Comparison of ENCODE assay signal across 30 mouse cellular contexts in genomic region chr11:109252483-109252882, GRCm38 (mm10). TPM values are rescaled to one million over a fixed set of nuclear protein-coding genes. Genes with fewer than 3 reads are reported as not detected.
DNase-seq lines count a peak whose midpoint lies in the region; ATAC-seq and TF ChIP-seq lines count a peak whose summit lies in the region.
"Had no signal": no experiment of that assay in that cellular context is flagged by ENCODE, and none has a peak within 500 bp of the region (broad histone marks: within the 10 kb centered on the region; RNA-seq: fewer than 3 reads in every experiment).

No protein-coding gene starts in this region.

- DNase-seq in embryo, embryonic 11 days = peak; percentile 25
- no peak for DNase-seq in embryo, embryonic 10.5 days (ENCODE audit: low spot score)
- peak; percentile 58 for DNase-seq in kidney, postnatal 0 days (ENCODE audit: low spot score)
- DNase-seq in kidney, adult 8-10 months = no peak
- peak; percentile 52 for DNase-seq in forelimb bud, embryonic 11.5 days (ENCODE audit: low read depth, low spot score)
- peak; percentile 31 for DNase-seq in limb, embryonic 11.5 days (ENCODE audit: low spot score)
- no peak for DNase-seq in adrenal gland, adult 2 months
- no peak for DNase-seq in retina, embryonic 14.5 days (ENCODE audit: low spot score)
- DNase-seq: adrenal gland, adult 8-10 months; adrenal gland, postnatal 25 days; cerebellum, adult 11-12 months; cerebellum, adult 8-10 months; cerebellum, postnatal 10 days; cerebellum, postnatal 36 days; forebrain, postnatal 0 days; gastrocnemius, postnatal 25 days; heart, adult 18-20 months; heart, postnatal 10 days; heart, postnatal 36 days had no signal

- no peak for TF ChIP-seq CTCF in kidney, postnatal 0 days (IDR thresholded peaks at IDR 0.05; ENCODE audit: low read depth)

- H3K27ac ChIP-seq in kidney, postnatal 0 days = no peak overlapping the region
- H3K27ac ChIP-seq in limb, embryonic 11.5 days (replicated peaks; ENCODE audit: low read depth, low read length) = no peak overlapping the region
- H3K27ac ChIP-seq: forebrain, embryonic 10.5 days; forebrain, embryonic 13.5 days; heart, embryonic 15.5 days; hindbrain, embryonic 10.5 days; hindbrain, embryonic 13.5 days had no signal

- no peak overlapping the region for H3K4me3 ChIP-seq in kidney, postnatal 0 days (replicated peaks; ENCODE audit: low read depth, low read length)
- H3K4me3 ChIP-seq in limb, embryonic 11.5 days (ENCODE audit: low read depth, low read length) = no peak overlapping the region
- H3K4me3 ChIP-seq: forebrain, embryonic 10.5 days; forebrain, embryonic 13.5 days; heart, embryonic 12.5 days; heart, embryonic 15.5 days; hindbrain, embryonic 10.5 days; hindbrain, embryonic 13.5 days had no signal

- 15% methylated on average over 5 of the region's 5 CpGs for WGBS in kidney, postnatal 0 days
- 21% methylated on average over 5 of the region's 5 CpGs for WGBS in limb, embryonic 11.5 days

- H3K9me3 ChIP-seq in kidney, postnatal 0 days (replicated peaks; ENCODE audit: low read length) = no peaks in the 10 kb centered on the region
- H3K9me3 ChIP-seq in limb, embryonic 11.5 days (ENCODE audit: control insufficient read depth, low read length) = no peaks in the 10 kb centered on the region
- H3K9me3 ChIP-seq: forebrain, embryonic 10.5 days; forebrain, embryonic 13.5 days; heart, embryonic 12.5 days; heart, embryonic 15.5 days; hindbrain, embryonic 10.5 days; hindbrain, embryonic 13.5 days had no signal

- H3K36me3 ChIP-seq in kidney, postnatal 0 days (ENCODE audit: insufficient read depth, low read length) = no peaks in the 10 kb centered on the region
- H3K36me3 ChIP-seq in limb, embryonic 11.5 days (ENCODE audit: control insufficient read depth, insufficient read depth, low read length) = no peaks in the 10 kb centered on the region
- H3K36me3 ChIP-seq: forebrain, embryonic 10.5 days; heart, embryonic 12.5 days; heart, embryonic 15.5 days; hindbrain, embryonic 10.5 days had no signal

- no peak overlapping the region for H3K4me2 ChIP-seq in kidney, postnatal 0 days (ENCODE audit: low read length)
- H3K4me2 ChIP-seq in limb, embryonic 11.5 days (ENCODE audit: low read depth, severe bottlenecking) = no peak overlapping the region
- H3K4me2 ChIP-seq: forebrain, embryonic 13.5 days; heart, embryonic 12.5 days; heart, embryonic 15.5 days; hindbrain, embryonic 13.5 days had no signal

- ATAC-seq in kidney, postnatal 0 days (replicated peaks; ENCODE audit: low FRiP score, low read depth) = no peak
- ATAC-seq in limb, embryonic 11.5 days (ENCODE audit: insufficient number of reproducible peaks, low FRiP score, low TSS enrichment, low read depth) = no peak
- ATAC-seq: CD4-positive, CD25-positive, alpha-beta regulatory T cell, adult 4 months; forebrain, embryonic 13.5 days; forebrain, postnatal 0 days; hindbrain, embryonic 16.5 days; inflammation-experienced regulatory T-cells, adult 6 months had no signal

- no peak overlapping the region for H3K9ac ChIP-seq in kidney, postnatal 0 days (ENCODE audit: low read depth, low read length)
- no peak overlapping the region for H3K9ac ChIP-seq in limb, embryonic 11.5 days (ENCODE audit: low read length)
- H3K9ac ChIP-seq: forebrain, embryonic 13.5 days; forebrain, postnatal 0 days; heart, embryonic 12.5 days; heart, embryonic 15.5 days; hindbrain, embryonic 13.5 days had no signal

- no peaks in the 10 kb centered on the region for H3K27me3 ChIP-seq in kidney, postnatal 0 days (ENCODE audit: insufficient read depth, low read length)
- no peaks in the 10 kb centered on the region for H3K27me3 ChIP-seq in limb, embryonic 11.5 days (ENCODE audit: control insufficient read depth, insufficient read depth, low read length)
- H3K27me3 ChIP-seq: forebrain, embryonic 13.5 days; heart, embryonic 15.5 days; hindbrain, embryonic 13.5 days had no signal

- no peaks in the 10 kb centered on the region for H3K4me1 ChIP-seq in kidney, postnatal 0 days (replicated peaks; ENCODE audit: insufficient read depth, low read length)
- no peaks in the 10 kb centered on the region for H3K4me1 ChIP-seq in limb, embryonic 11.5 days (ENCODE audit: control insufficient read depth, insufficient read depth, low read length)
- H3K4me1 ChIP-seq: heart, embryonic 12.5 days; heart, embryonic 15.5 days; hindbrain, embryonic 13.5 days had no signal

RNA-seq across cellular contexts. Expression of gene Rgs9, which starts 45.4 kb away (rescaled TPM):
- 0.99 and 1.1 TPM in 2 replicates for polyA plus RNA-seq in kidney, postnatal 0 days (2015; fragmentation: Nextera tagmentation; extraction: Ambion mirVana)
- 2.8 and 3.1 TPM in 2 replicates for polyA plus RNA-seq in limb, embryonic 11.5 days (2014; fragmentation: Nextera tagmentation; extraction: Ambion mirVana)
- 1 to 10 TPM; 4.3 to 6.0 TPM for total RNA-seq in adrenal gland, adult 2 months (2021)
- 2.5 and 2.8 TPM in 2 replicates for polyA plus RNA-seq in adrenal gland, adult 2 months (2012; rRNA removed)
- total RNA-seq: gastrocnemius, adult 8-10 months; MEL had no signal

Comparison
In these comparisons a context has a peak if more than half of its experiments do, and no peak if none do; other contexts are left out.
1. DNase-seq: peak in embryo, embryonic 11 days (single experiment), kidney, postnatal 0 days (single experiment), forelimb bud, embryonic 11.5 days (single experiment) and limb, embryonic 11.5 days (single experiment); none in embryo, embryonic 10.5 days (single experiment), kidney, adult 8-10 months (0 of 2), adrenal gland, adult 2 months (single experiment) and retina, embryonic 14.5 days (single experiment).